Mouse (Mus musculus) kidney, adult 11 months (tissue): Measurements from ENCODE around the gene Hivep3.
A peak's percentile ranks its signal among the peaks of the same experiment; 100 is the strongest.

Experiments
- DNase-seq: peaks from one replicate; pipeline ENCODE4 v3.0.0; 2022

Hivep3 gene

GRCm38 (mm10) chr4:119761459-119762121, 28.0 kb downstream of the Hivep3 start:
- DNase-seq: no peak

DNA sequence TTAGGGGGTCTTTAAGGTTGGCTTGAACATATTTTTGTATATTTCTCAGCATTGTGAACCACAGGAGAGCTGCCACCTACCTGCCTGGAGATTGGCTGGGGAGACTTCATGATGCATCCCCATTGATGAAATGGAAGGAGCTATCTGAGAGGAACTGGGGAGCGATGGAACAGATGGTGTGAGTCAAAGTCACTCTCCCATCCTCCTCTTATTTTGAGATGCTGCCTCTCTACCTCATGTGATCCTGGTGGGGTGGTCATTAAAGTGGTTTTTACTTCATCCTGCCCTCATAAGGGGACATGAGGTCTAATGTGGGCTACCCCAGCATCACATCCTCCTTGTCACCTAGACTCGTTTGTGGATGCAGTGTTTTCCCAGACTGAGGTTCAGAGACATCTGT, 28.6 kb downstream of the Hivep3 start:
- no peak for DNase-seq

DNA sequence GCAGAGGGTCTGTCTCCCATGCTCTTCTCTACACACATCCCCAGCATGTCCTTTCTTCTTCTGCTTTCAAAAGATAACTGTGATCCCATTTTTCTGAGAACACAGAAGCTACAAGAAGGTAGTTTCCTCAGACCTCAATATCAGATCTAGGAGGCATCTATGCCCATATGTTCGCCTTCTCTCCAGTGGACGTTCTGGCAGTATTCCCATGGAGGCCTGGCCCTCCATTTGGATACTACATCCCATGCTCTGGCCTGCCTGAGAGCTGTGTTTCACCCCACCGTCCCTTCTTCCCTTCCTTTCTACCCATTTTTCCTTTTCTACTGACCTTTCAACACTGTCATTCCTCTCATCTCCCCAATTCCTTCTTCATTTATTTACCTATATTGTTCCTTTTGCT, 34.5 kb downstream of the Hivep3 start:
- DNase-seq: no peak

- DNase-seq: no peak
Observed at GRCm38 (mm10) chr4:119775913-119776312, 42.3 kb downstream of the Hivep3 start.

- no peak for DNase-seq
Observed at GRCm38 (mm10) chr4:119777146-119777545, 43.6 kb downstream of the Hivep3 start.

GRCm38 (mm10) chr4:119779561-119780400, 46.2 kb downstream of the Hivep3 start:
- no peak for DNase-seq

- no peak for DNase-seq
Observed at GRCm38 (mm10) chr4:119780881-119781280, 47.3 kb downstream of the Hivep3 start.

- DNase-seq: no peak
Observed at GRCm38 (mm10) chr4:119784959-119785358, 51.4 kb downstream of the Hivep3 start.

GRCm38 (mm10) chr4:119786307-119786706, 52.7 kb downstream of the Hivep3 start:
- DNase-seq: no peak

DNA sequence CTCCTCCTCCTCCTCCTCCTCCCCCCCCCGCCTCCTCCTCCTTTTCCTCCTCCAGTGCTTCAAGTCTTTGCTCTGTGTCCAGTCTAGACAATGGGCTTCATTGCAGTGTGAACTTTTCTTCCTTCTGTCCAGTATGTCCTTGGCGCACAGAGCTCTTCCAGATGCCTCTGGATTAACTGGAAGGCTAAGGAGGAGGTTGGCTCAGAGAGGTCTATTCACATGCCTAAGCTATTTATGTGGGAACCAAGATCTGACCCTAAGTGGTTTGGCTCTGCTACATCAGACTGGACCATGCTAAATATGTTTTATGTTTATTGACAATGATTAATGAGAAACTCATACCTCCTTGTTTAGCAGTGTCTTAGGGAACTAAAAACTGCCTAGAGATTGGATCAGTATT, 53.1 kb downstream of the Hivep3 start:
- no peak for DNase-seq

DNA sequence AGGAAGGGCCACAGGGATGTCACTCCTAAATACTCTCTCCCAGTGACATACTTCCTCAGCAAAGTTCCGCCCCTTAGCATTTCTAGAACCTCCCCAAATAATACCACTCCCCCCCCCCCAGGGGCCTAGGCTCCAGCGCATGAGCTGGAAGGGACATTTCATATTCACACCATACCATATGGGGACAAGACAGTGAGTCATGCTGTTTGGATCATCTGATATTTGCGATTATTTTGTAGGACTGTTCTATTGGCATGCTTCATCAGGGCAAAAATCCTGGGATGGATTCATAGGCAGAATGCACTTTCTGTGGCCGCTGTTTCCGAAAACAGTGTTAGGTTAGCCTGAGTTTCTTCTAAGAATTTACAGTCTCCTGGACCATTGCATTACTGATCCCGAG, 55.2 kb downstream of the Hivep3 start:
- DNase-seq: no peak

DNA sequence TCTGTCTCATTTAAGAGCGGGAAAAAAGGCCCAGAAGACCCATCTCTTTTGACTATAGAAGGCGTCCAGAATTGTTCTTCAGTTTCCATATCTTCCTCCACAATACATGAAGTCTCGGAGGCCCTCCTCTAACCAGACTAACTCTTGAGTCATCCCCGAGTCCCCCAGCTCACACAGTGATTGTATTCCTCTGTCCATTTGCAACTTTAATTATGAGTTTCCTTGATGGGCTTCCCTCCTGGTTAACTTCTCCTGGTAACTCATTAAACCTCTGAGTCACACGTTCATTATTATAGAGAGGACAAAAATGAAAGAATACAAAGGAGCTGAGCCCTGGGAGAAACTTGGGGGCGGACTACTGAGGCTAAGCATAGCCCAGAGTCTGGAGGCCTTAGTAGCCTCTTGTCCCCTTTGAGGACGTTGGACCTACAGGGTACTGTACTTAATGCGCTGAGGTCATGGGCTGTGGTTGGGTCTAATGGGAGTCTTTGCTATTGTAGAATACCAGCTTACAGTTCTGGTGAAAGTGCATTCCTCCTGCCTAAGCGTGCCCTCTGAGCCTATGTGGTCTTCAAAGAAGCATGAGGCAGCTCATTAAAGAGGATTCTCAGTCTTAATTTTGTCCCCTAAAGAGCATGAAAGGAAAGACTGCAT, 56.0 kb downstream of the Hivep3 start:
- DNase-seq: no peak

GRCm38 (mm10) chr4:119798891-119799290, 65.3 kb downstream of the Hivep3 start:
- DNase-seq: no peak

- no peak for DNase-seq
Observed at GRCm38 (mm10) chr4:119806556-119806955, 73.0 kb downstream of the Hivep3 start.

DNA sequence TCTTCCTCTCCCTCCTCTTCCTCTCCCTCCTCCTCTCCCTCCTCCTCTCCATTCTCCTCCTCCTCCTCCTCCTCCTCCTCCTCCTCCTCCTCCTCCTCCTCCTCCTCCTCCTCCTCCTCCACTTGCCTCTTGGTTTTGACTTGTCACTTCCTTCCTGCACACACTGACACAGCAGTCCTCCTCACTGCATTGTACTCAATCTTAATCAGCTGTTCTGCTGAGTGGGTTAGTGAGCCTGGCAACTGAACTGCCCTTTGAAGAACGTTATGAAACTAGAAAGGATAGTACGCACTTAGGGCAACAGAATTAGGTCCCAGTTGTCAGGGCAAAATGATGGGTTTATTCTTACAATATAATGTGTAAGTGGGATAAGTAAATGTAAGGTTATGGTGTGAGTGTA, 73.8 kb downstream of the Hivep3 start:
- DNase-seq: no peak

GRCm38 (mm10) chr4:119809245-119809644, 75.7 kb downstream of the Hivep3 start:
- DNase-seq: no peak

GRCm38 (mm10) chr4:119812775-119813174, 79.2 kb downstream of the Hivep3 start:
- DNase-seq: no peak

GRCm38 (mm10) chr4:119813500-119814184, 80.1 kb downstream of the Hivep3 start:
- no peak for DNase-seq

GRCm38 (mm10) chr4:119814185-119815132, 80.9 kb downstream of the Hivep3 start:
- peak; percentile 8 for DNase-seq

DNA sequence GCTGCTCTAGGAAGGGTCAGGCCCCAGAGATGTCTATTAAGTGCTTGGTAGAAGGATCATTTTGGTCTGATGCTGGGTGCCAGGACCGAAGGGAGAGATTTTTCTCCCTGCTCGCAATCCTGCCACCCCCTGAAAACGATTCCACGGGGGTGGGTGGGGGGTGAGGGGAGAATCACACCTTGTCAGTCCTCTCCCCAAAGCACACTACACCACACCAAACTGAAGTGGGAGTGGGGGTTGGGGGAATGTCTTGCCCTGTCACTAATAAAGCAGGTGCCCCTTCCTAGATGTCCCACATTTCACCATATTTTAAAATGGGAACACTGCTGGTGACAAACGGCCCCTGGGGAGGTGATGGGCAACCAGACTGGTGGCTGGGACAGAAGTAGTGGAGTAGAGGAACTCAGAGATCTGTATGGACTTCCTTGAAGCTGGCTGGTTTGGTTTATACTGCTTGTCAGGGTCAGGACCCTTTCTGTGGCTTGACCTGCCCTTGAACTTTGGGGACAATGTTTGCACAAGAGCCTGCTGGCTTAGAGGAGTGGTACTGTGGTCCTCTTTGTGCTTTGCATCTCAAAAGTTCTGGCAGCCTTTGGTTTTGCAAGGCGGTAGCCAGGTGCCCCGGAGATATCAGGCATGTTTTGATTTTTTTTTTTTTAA, 81.7 kb downstream of the Hivep3 start:
- DNase-seq: no peak

- DNase-seq: no peak
Observed at GRCm38 (mm10) chr4:119815793-119816161, 82.2 kb downstream of the Hivep3 start.
